Mouse (Mus musculus) ES-E14 (cell line): ENCODE data around the gene Rab14. TPM values are rescaled to one million over a fixed set of nuclear protein-coding genes. Genes with fewer than 3 reads are reported as not detected.

Experiments
- DNase-seq: peaks from one replicate; pipeline ENCODE4 v3.0.0-alpha.2; 2013; ENCODE audit warnings: low read depth, low spot score
- H3K27ac ChIP-seq: 2 replicates; pipeline ENCODE4 v1.5.1; 2012; ENCODE audit warnings: low read depth, mild to moderate bottlenecking, low read length, moderate library complexity, mixed read lengths; ENCODE audit not compliant: poor library complexity, insufficient read depth, severe bottlenecking
- H3K36me3 ChIP-seq: 2 replicates; pipeline ENCODE4 v1.6.1; 2012; ENCODE audit warnings: mild to moderate bottlenecking, low read length, moderate library complexity, mixed read lengths; ENCODE audit not compliant: control insufficient read depth, poor library complexity, insufficient read depth, severe bottlenecking
- H3K4me1 ChIP-seq, 2 experiments: fragments of 150-350 bp in 1 of 2; sonication (generic) in 1 of 2; 2 replicates each; pipeline ENCODE4 v1.6.1; 2012; ENCODE audit warnings: low read length in 2 of 2, mild to moderate bottlenecking in 1 of 2, mixed read lengths in 1 of 2; ENCODE audit not compliant: control insufficient read depth in 2 of 2, insufficient read depth in 2 of 2, poor library complexity in 1 of 2
- H3K4me3 ChIP-seq, 2 experiments: fragments of 150-350 bp in 1 of 2; sonication (generic) in 1 of 2; 2 replicates each; pipeline ENCODE4 v1.5.1; 2012; ENCODE audit warnings: low read length in 2 of 2, low read depth in 1 of 2, mild to moderate bottlenecking in 1 of 2, mixed read lengths in 1 of 2; ENCODE audit not compliant: insufficient read depth in 1 of 2, poor library complexity in 1 of 2, severe bottlenecking in 1 of 2
- H3K9ac ChIP-seq: 2 replicates; pipeline ENCODE4 v1.6.1; 2012; ENCODE audit warnings: low read depth, mild to moderate bottlenecking, low read length, mixed read lengths; ENCODE audit not compliant: poor library complexity, insufficient read depth, severe bottlenecking
- H3K9me3 ChIP-seq: fragments of 150-350 bp; sonication (generic); 2 replicates; pipeline ENCODE4 v1.6.1; 2012; ENCODE audit warnings: low read depth, mild to moderate bottlenecking, low read length; ENCODE audit not compliant: control insufficient read depth, insufficient read depth
- CHD2 ChIP-seq: IDR thresholded peaks from 2 replicates; pipeline ENCODE4 v1.6.1; 2014; ENCODE audit warnings: mild to moderate bottlenecking, low read depth, low read length, inconsistent platforms
- HCFC1 ChIP-seq: IDR thresholded peaks from 2 replicates; pipeline ENCODE4 v1.6.1; 2012; ENCODE audit warnings: low read length, inconsistent platforms, borderline replicate concordance; ENCODE audit not compliant: insufficient read depth
- MAFK ChIP-seq: IDR thresholded peaks from 2 replicates; pipeline ENCODE4 v1.6.1; 2014; ENCODE audit warnings: mild to moderate bottlenecking, low read depth, low read length, inconsistent platforms; ENCODE audit not compliant: insufficient read depth
- ZC3H11A ChIP-seq: IDR thresholded peaks from 2 replicates; pipeline ENCODE4 v1.6.1; 2012; ENCODE audit warnings: low read depth, mild to moderate bottlenecking, inconsistent platforms, low read length, borderline replicate concordance
- ZNF384 ChIP-seq: IDR thresholded peaks from 2 replicates; pipeline ENCODE4 v1.6.1; 2012; ENCODE audit warnings: low read depth, low read length, inconsistent platforms
- in situ Hi-C, 2 experiments: fragments of 600-800 bp; cut with MboI; formaldehyde crosslinking; loops; one replicate each; pipeline ENCODE4 v1.15.1; 2025; ENCODE audit warnings: low sequenced_read_pairs in 2 of 2, inconsistent platforms in 1 of 2; ENCODE audit not compliant: unreplicated experiment in 2 of 2
- total RNA-seq: library from RNA; depleted of rRNA; stranded (reverse); fragments of 300-350 nt; gene quantifications from 2 replicates; pipeline ENCODE4 v1.2.3, GENCODE M21; 2012

Rab14 gene
- total RNA-seq, 1 experiment = 39.5 TPM

GRCm38 (mm10) chr2:35153844-35154554, 46.9 kb downstream of the Rab14 start:
- Histone ChIP-seq H3K4me1 (no peaks in the 10 kb centered on the region), H3K27ac (no peak overlapping the region), H3K36me3 (peaks cover 37% of the 10 kb centered on the region), H3K4me3 (no peak overlapping the region), H3K9ac (no peak overlapping the region), H3K9me3 (no peaks in the 10 kb centered on the region)
- TF ChIP-seq MAFK (no peak), CHD2 (no peak), ZNF384 (no peak), ZC3H11A (no peak), HCFC1 (no peak)
- DNase-seq = no peak
- in situ Hi-C loops = no loop called here

- TF ChIP-seq ZNF384 = no peak
- no peak for DNase-seq
- Histone ChIP-seq H3K9ac (no peak overlapping the region), H3K36me3 (peaks cover 40% of the 10 kb centered on the region), H3K4me1 (no peaks in the 10 kb centered on the region), H3K27ac (no peak overlapping the region), H3K4me3 (no peak overlapping the region), H3K9me3 (no peaks in the 10 kb centered on the region)
- in situ Hi-C loops = no loop called here
Observed at GRCm38 (mm10) chr2:35153179-35153578, 47.7 kb downstream of the Rab14 start.

GRCm38 (mm10) chr2:35151303-35151882, 49.5 kb downstream of the Rab14 start:
- H3K4me1 ChIP-seq = no peaks in the 10 kb centered on the region
- no peak overlapping the region for H3K9ac ChIP-seq
- H3K36me3 ChIP-seq = peaks cover 42% of the 10 kb centered on the region
- no peak overlapping the region for H3K27ac ChIP-seq
- H3K9me3 ChIP-seq = no peaks in the 10 kb centered on the region
- H3K4me3 ChIP-seq = no peak overlapping the region
- no peak for DNase-seq
- TF ChIP-seq CHD2 (no peak), HCFC1 (no peak), MAFK (no peak)
- in situ Hi-C loops = no loop called here

GRCm38 (mm10) chr2:35148806-35149205, 52.1 kb downstream of the Rab14 start:
- TF ChIP-seq ZC3H11A = no peak
- TF ChIP-seq MAFK = no peak
- no peak for TF ChIP-seq CHD2
- no peak for TF ChIP-seq ZNF384
- no peak for TF ChIP-seq HCFC1
- Histone ChIP-seq H3K27ac (no peak overlapping the region), H3K4me3 (no peak overlapping the region), H3K4me1 (no peaks in the 10 kb centered on the region), H3K9me3 (no peaks in the 10 kb centered on the region), H3K9ac (no peak overlapping the region), H3K36me3 (peaks cover 39% of the 10 kb centered on the region)
- in situ Hi-C loops = no loop called here
- DNase-seq = no peak

GRCm38 (mm10) chr2:35141673-35142072, 59.2 kb downstream of the Rab14 start:
- no peak for DNase-seq
- no peak for TF ChIP-seq ZNF384
- TF ChIP-seq MAFK = no peak
- TF ChIP-seq ZC3H11A = no peak
- TF ChIP-seq HCFC1 = no peak
- TF ChIP-seq CHD2 = no peak
- no peaks in the 10 kb centered on the region for H3K9me3 ChIP-seq
- H3K36me3 ChIP-seq = peaks cover 13% of the 10 kb centered on the region
- no peak overlapping the region for H3K4me3 ChIP-seq
- in situ Hi-C loops = no loop called here
- no peaks in the 10 kb centered on the region for H3K4me1 ChIP-seq
- no peak overlapping the region for H3K27ac ChIP-seq
- no peak overlapping the region for H3K9ac ChIP-seq
